Mouse (Mus musculus) MEL (cell line): ENCODE measurements around the gene Galnt18. TPM values are rescaled to one million over a fixed set of nuclear protein-coding genes. Genes with fewer than 3 reads are reported as not detected.

Source experiments
- DNase-seq: peaks from one replicate; pipeline ENCODE4 v3.0.0; 2011; ENCODE audit warnings: low read depth, low spot score
- H3K27ac ChIP-seq: 2 replicates; pipeline ENCODE4 v1.5.1; 2012; ENCODE audit warnings: low read depth, mild to moderate bottlenecking, control low read depth, low read length, moderate library complexity; ENCODE audit not compliant: control insufficient read depth
- H3K27me3 ChIP-seq, 2 experiments: fragments of 150-350 bp in 1 of 2; sonication (generic) in 1 of 2; 2 replicates each; pipeline ENCODE4 v1.6.1; 2012; ENCODE audit warnings: low read length in 2 of 2, mild to moderate bottlenecking in 2 of 2, improper control_type of control experiment in 1 of 2, moderate library complexity in 1 of 2; ENCODE audit not compliant: insufficient read depth in 2 of 2, control insufficient read depth in 1 of 2
- H3K36me3 ChIP-seq, 2 experiments: 2 replicates each; pipeline ENCODE4 v1.6.1; 2012 to 2014; ENCODE audit warnings: low read length in 2 of 2, improper control_type of control experiment in 1 of 2, inconsistent platforms in 1 of 2, mild to moderate bottlenecking in 1 of 2; ENCODE audit not compliant: insufficient read depth in 2 of 2, control insufficient read depth in 1 of 2
- H3K4me1 ChIP-seq, 2 experiments: fragments of 150-350 bp in 1 of 2; sonication (generic) in 1 of 2; 2 replicates each; pipeline ENCODE4 v1.6.1; 2012; ENCODE audit warnings: low read length in 2 of 2, improper control_type of control experiment in 1 of 2, mild to moderate bottlenecking in 1 of 2; ENCODE audit not compliant: insufficient read depth in 2 of 2, control insufficient read depth in 1 of 2
- H3K4me3 ChIP-seq, 2 experiments: fragments of 150-350 bp in 1 of 2; sonication (generic) in 1 of 2; 2 replicates each; pipeline ENCODE4 v1.5.1; 2012; ENCODE audit warnings: low read depth in 2 of 2, low read length in 2 of 2, mild to moderate bottlenecking in 2 of 2, moderate library complexity in 2 of 2, control low read depth in 1 of 2, improper control_type of control experiment in 1 of 2; ENCODE audit not compliant: control insufficient read depth in 1 of 2, insufficient read depth in 1 of 2
- H3K79me2 ChIP-seq: 2 replicates; pipeline ENCODE4 v1.6.1; 2012; ENCODE audit warnings: mild to moderate bottlenecking, low read length, moderate library complexity; ENCODE audit not compliant: control insufficient read depth, poor library complexity, insufficient read depth
- H3K9ac ChIP-seq: 2 replicates; pipeline ENCODE4 v1.6.1; 2012; ENCODE audit warnings: low read depth, mild to moderate bottlenecking, control low read depth, low read length, moderate library complexity; ENCODE audit not compliant: control insufficient read depth, poor library complexity, severe bottlenecking
- H3K9me3 ChIP-seq: fragments of 150-350 bp; sonication (generic); replicated peaks from 2 replicates; pipeline ENCODE4 v1.6.1; 2012; ENCODE audit warnings: mild to moderate bottlenecking, low read length, improper control_type of control experiment, moderate library complexity; ENCODE audit not compliant: insufficient read depth
- CTCF ChIP-seq, 3 experiments: IDR thresholded peaks in 2 of 3; conservative IDR thresholded peaks in 1 of 3; 2 replicates each; pipeline ENCODE4 v1.5.1; 2011 to 2012; ENCODE audit warnings: low read length in 3 of 3, low read depth in 2 of 3, mild to moderate bottlenecking in 2 of 3, improper control_type of control experiment in 1 of 3, inconsistent platforms in 1 of 3, mixed read lengths in 1 of 3, moderate library complexity in 1 of 3; ENCODE audit not compliant: control insufficient read depth in 1 of 3, insufficient read depth in 1 of 3, poor library complexity in 1 of 3, severe bottlenecking in 1 of 3
- E2F4 ChIP-seq: IDR thresholded peaks from 2 replicates; pipeline ENCODE4 v1.6.1; 2011; ENCODE audit warnings: low read depth, low read length, improper control_type of control experiment, borderline replicate concordance
- EP300 ChIP-seq, 2 experiments: IDR thresholded peaks; 2 replicates each; pipeline ENCODE4 v1.6.1; 2011; ENCODE audit warnings: improper control_type of control experiment in 2 of 2, low read length in 2 of 2, low read depth in 1 of 2, mild to moderate bottlenecking in 1 of 2
- ETS1 ChIP-seq: IDR thresholded peaks from 2 replicates; pipeline ENCODE4 v1.6.1; 2012; ENCODE audit warnings: low read depth, mild to moderate bottlenecking, inconsistent platforms, low read length, improper control_type of control experiment, moderate library complexity
- MXI1 ChIP-seq: IDR thresholded peaks from 2 replicates; pipeline ENCODE4 v1.6.1; 2011; ENCODE audit warnings: mild to moderate bottlenecking, low read depth, low read length, improper control_type of control experiment
- NRF1 ChIP-seq: IDR thresholded peaks from 2 replicates; pipeline ENCODE4 v1.6.1; 2014; ENCODE audit warnings: low read depth, mild to moderate bottlenecking, inconsistent platforms, low read length, improper control_type of control experiment, moderate library complexity; ENCODE audit not compliant: poor library complexity, insufficient read depth, severe bottlenecking
- POLR2A ChIP-seq, 2 experiments: IDR thresholded peaks; 2 replicates each; pipeline ENCODE4 v1.6.1; 2011 to 2012; ENCODE audit warnings: low read length in 2 of 2, mild to moderate bottlenecking in 2 of 2, control low read depth in 1 of 2, improper control_type of control experiment in 1 of 2, low read depth in 1 of 2, moderate library complexity in 1 of 2; ENCODE audit not compliant: control insufficient read depth in 1 of 2, insufficient read depth in 1 of 2, poor library complexity in 1 of 2
- POLR2AphosphoS2 ChIP-seq: IDR thresholded peaks from 2 replicates; pipeline ENCODE4 v1.6.1; 2011; ENCODE audit warnings: low read length, improper control_type of control experiment
- RAD21 ChIP-seq: IDR thresholded peaks from 2 replicates; pipeline ENCODE4 v1.6.1; 2011; ENCODE audit warnings: mild to moderate bottlenecking, low read depth, low read length, improper control_type of control experiment
- RCOR1 ChIP-seq: IDR thresholded peaks from 2 replicates; pipeline ENCODE4 v1.6.1; 2012; ENCODE audit warnings: low read depth, mild to moderate bottlenecking, inconsistent platforms, low read length, improper control_type of control experiment
- SMC3 ChIP-seq: IDR thresholded peaks from 2 replicates; pipeline ENCODE4 v1.6.1; 2011; ENCODE audit warnings: low read depth, low read length, improper control_type of control experiment
- TCF12 ChIP-seq: IDR thresholded peaks from 2 replicates; pipeline ENCODE4 v1.6.1; 2014; ENCODE audit warnings: low read depth, mild to moderate bottlenecking, inconsistent platforms, low read length, improper control_type of control experiment, moderate library complexity
- UBTF ChIP-seq: IDR thresholded peaks from 2 replicates; pipeline ENCODE4 v1.6.1; 2012; ENCODE audit warnings: low read depth, mild to moderate bottlenecking, inconsistent platforms, low read length, improper control_type of control experiment, moderate library complexity, borderline replicate concordance; ENCODE audit not compliant: insufficient read depth
- USF1 ChIP-seq: IDR thresholded peaks from 2 replicates; pipeline ENCODE4 v1.6.1; 2014; ENCODE audit warnings: low read depth, mild to moderate bottlenecking, inconsistent platforms, low read length, improper control_type of control experiment, moderate library complexity
- ZC3H11A ChIP-seq: IDR thresholded peaks from 2 replicates; pipeline ENCODE4 v1.6.1; 2012; ENCODE audit warnings: low read depth, mild to moderate bottlenecking, inconsistent platforms, low read length, improper control_type of control experiment
- ZMIZ1 ChIP-seq: IDR thresholded peaks from 2 replicates; pipeline ENCODE4 v1.6.1; 2012; ENCODE audit warnings: low read depth, mild to moderate bottlenecking, inconsistent platforms, low read length, improper control_type of control experiment, moderate library complexity
- ZNF384 ChIP-seq: IDR thresholded peaks from 2 replicates; pipeline ENCODE4 v1.6.1; 2012; ENCODE audit warnings: low read depth, mild to moderate bottlenecking, inconsistent platforms, low read length, improper control_type of control experiment
- polyA plus RNA-seq, 2 experiments: library from polyadenylated mRNA; stranded (reverse) in 1 of 2; unstranded in 1 of 2; fragments of >175 nt in 1 of 2; fragments of >200 nt in 1 of 2; gene quantifications; 2 replicates each; pipeline versions ENCODE4 v1.2.1 to v1.2.4; 2012; ENCODE audit warnings: low replicate concordance in 2 of 2, low read depth in 1 of 2; ENCODE audit not compliant: insufficient read length in 2 of 2, insufficient read depth in 1 of 2, missing spikeins in 1 of 2
- total RNA-seq: library from RNA; depleted of rRNA; stranded (reverse); fragments of 300-350 nt; gene quantifications from 2 replicates; pipeline ENCODE4 v1.2.3, GENCODE M21; 2012

Galnt18 gene
- total and polyA plus RNA-seq, 3 experiments = not detected

DNA sequence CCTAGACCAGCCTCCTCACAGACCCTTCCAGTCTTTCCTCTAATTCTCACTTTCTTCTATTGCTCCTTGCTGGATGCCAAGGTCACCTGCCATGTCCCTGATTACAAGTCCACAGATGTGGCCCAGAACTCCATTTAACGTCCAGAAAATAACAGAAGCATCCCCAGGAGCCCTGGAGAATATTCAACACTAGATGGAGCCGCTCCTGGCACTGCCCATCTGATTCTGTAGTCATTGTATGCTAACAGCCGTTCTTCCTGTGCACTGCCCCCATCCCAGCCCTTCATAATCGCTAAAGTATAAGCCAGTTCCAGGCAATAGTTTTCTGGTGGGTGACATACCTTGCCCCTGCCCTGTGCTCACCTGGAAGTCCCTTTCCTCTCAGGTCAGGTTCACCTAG is 69.5 kb downstream of the Galnt18 start:
- H3K9me3 ChIP-seq = no peaks in the 10 kb centered on the region
- H3K27me3 ChIP-seq = no peaks in the 10 kb centered on the region
- no peaks in the 10 kb centered on the region for H3K4me1 ChIP-seq
- no peak overlapping the region for H3K4me3 ChIP-seq
- no peak overlapping the region for H3K9ac ChIP-seq
- no peak overlapping the region for H3K27ac ChIP-seq
- H3K79me2 ChIP-seq = no peaks in the 10 kb centered on the region
- H3K36me3 ChIP-seq = no peaks in the 10 kb centered on the region
- no peak for DNase-seq
- TF ChIP-seq MXI1 = no peak
- no peak for TF ChIP-seq RCOR1
- no peak for TF ChIP-seq ZNF384
- TF ChIP-seq TCF12 = no peak
- no peak for TF ChIP-seq EP300 (IDR thresholded peaks at IDR 0.05; ENCODE audit: low read depth in 1 of 2, low read length in 2 of 2)
- TF ChIP-seq CTCF (IDR thresholded peaks at IDR 0.05 in 2 of 3, conservative IDR thresholded peaks at IDR 0.05 in 1 of 3; ENCODE audit: control insufficient read depth in 1 of 3, insufficient read depth in 1 of 3, low read depth in 2 of 3, low read length in 3 of 3, poor library complexity in 1 of 3, severe bottlenecking in 1 of 3) = no peak
- TF ChIP-seq UBTF = no peak
- TF ChIP-seq POLR2AphosphoS2 = no peak
- TF ChIP-seq ZMIZ1 = no peak
- TF ChIP-seq, all 39 proteins: peak for 0

DNA sequence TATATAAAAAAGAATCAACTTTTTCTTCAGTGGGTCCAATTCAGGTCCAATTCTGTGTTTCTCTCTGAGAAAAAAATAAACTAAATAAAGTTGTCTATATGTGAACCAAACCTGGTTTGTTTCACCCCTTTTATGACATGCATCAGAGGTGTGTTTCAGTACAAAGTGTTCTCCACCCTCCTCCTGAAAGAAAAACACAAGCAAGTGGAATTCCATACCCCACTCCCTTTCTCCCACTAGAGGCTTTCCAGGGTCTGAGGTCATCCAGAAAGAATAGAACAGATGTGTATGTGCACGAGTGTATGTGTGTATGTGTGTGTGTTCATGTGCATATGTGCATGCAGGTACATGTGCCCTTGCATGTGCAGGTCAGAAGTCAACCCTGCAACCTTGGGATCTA is 71.2 kb downstream of the Galnt18 start:
- H3K27me3 ChIP-seq = no peaks in the 10 kb centered on the region
- H3K4me1 ChIP-seq = no peaks in the 10 kb centered on the region
- no peaks in the 10 kb centered on the region for H3K9me3 ChIP-seq
- no peaks in the 10 kb centered on the region for H3K36me3 ChIP-seq
- no peak for TF ChIP-seq RAD21
- no peak for TF ChIP-seq USF1
- no peak for TF ChIP-seq ZMIZ1
- TF ChIP-seq E2F4 = no peak
- no peak for TF ChIP-seq ZC3H11A
- no peak for TF ChIP-seq POLR2A (IDR thresholded peaks at IDR 0.05; ENCODE audit: control insufficient read depth in 1 of 2, insufficient read depth in 1 of 2, low read depth in 1 of 2, low read length in 2 of 2, poor library complexity in 1 of 2)
- TF ChIP-seq NRF1 = no peak
- no peak for TF ChIP-seq MXI1
- no peak for TF ChIP-seq ETS1
- TF ChIP-seq SMC3 = no peak
- no peak overlapping the region for H3K27ac ChIP-seq
- no peak for DNase-seq
- no peak overlapping the region for H3K9ac ChIP-seq
- H3K4me3 ChIP-seq = no peak overlapping the region
- no peaks in the 10 kb centered on the region for H3K79me2 ChIP-seq
